Mouse (Mus musculus) forebrain, embryonic 11.5 days (tissue): ENCODE measurements around the gene Plxna1. TPM values are rescaled to one million over a fixed set of nuclear protein-coding genes. Genes with fewer than 3 reads are reported as not detected.

ENCODE experiments used
- ATAC-seq: fragments of 200-750 bp; cut with Nextera tagmentation; replicated peaks from 2 replicates; pipeline ENCODE4 v1.8.0; 2017; ENCODE audit warnings: moderate TSS enrichment; ENCODE audit not compliant: low FRiP score
- DNase-seq: peaks from one replicate; pipeline ENCODE4 v3.0.0-alpha.2; 2017; ENCODE audit warnings: low spot score
- H3K27ac ChIP-seq: fragments of 300-500 bp; sonication (generic); 2 replicates; pipeline ENCODE4 v1.5.1; 2014; ENCODE audit warnings: low read depth, low read length
- H3K27me3 ChIP-seq: fragments of 300-500 bp; sonication (generic); 2 replicates; pipeline ENCODE4 v1.6.1; 2014; ENCODE audit warnings: mild to moderate bottlenecking, low read length, mixed read lengths; ENCODE audit not compliant: control insufficient read depth, insufficient read depth
- H3K36me3 ChIP-seq: fragments of 300-500 bp; sonication (generic); 2 replicates; pipeline ENCODE4 v1.6.1; 2014; ENCODE audit warnings: mild to moderate bottlenecking, low read length, moderate library complexity, mixed read lengths; ENCODE audit not compliant: control insufficient read depth, insufficient read depth
- H3K4me1 ChIP-seq: fragments of 300-500 bp; sonication (generic); replicated peaks from 2 replicates; pipeline ENCODE4 v1.6.1; 2014; ENCODE audit warnings: low read length, mixed read lengths; ENCODE audit not compliant: control insufficient read depth, insufficient read depth
- H3K4me2 ChIP-seq: fragments of 300-500 bp; sonication (generic); 2 replicates; pipeline ENCODE4 v1.6.1; 2014; ENCODE audit warnings: low read depth, mild to moderate bottlenecking, low read length, moderate library complexity, mixed read lengths; ENCODE audit not compliant: severe bottlenecking
- H3K4me3 ChIP-seq: fragments of 300-500 bp; sonication (generic); 2 replicates; pipeline ENCODE4 v1.5.1; 2014; ENCODE audit warnings: low read depth, low read length
- H3K9ac ChIP-seq: fragments of 300-500 bp; sonication (generic); 2 replicates; pipeline ENCODE4 v1.6.1; 2014; ENCODE audit warnings: low read length
- H3K9me3 ChIP-seq: fragments of 300-500 bp; sonication (generic); 2 replicates; pipeline ENCODE4 v1.6.1; 2016; ENCODE audit warnings: low read length, mixed read lengths; ENCODE audit not compliant: control insufficient read depth
- whole genome bisulfite sequencing: fragments of 180-500 bp; shearing (Covaris S2); extraction: QIAGEN DNeasy Blood & Tissue Kit; methylation state at CpG from one replicate; pipeline ENCODE4 v1.1.7; 2014; 5-methylcytosine and 5-hydroxymethylcytosine counted together
- polyA plus RNA-seq: library from polyadenylated mRNA; unstranded; fragments of >200 nt; fragmentation: Nextera tagmentation; extraction: Ambion mirVana; gene quantifications from 2 replicates; pipeline ENCODE4 v1.2.1, GENCODE M21; 2014

Plxna1 gene
- polyA plus RNA-seq, 1 experiment from 2014 or later = 41.5 TPM

- WGBS = 93% methylated on average over 10 of the region's 10 CpGs
- ATAC-seq (no peak), DNase-seq (no peak)
- no peaks in the 10 kb centered on the region for H3K27me3 ChIP-seq
- H3K36me3 ChIP-seq = peaks cover 26% of the 10 kb centered on the region; the same call in 1 of the 2 replicates
- H3K9ac ChIP-seq = no peak overlapping the region
- no peak overlapping the region for H3K27ac ChIP-seq
- no peak overlapping the region for H3K4me2 ChIP-seq
- no peaks in the 10 kb centered on the region for H3K9me3 ChIP-seq
- no peak overlapping the region for H3K4me3 ChIP-seq
- peaks cover 10% of the 10 kb centered on the region; the same call in 1 of the 2 replicates for H3K4me1 ChIP-seq
Observed at GRCm38 (mm10) chr6:89330957-89331356, 31.5 kb downstream of the Plxna1 start.

GRCm38 (mm10) chr6:89328634-89329033, 33.8 kb downstream of the Plxna1 start:
- Histone ChIP-seq H3K27ac (no peak overlapping the region), H3K36me3 (peaks cover 23% of the 10 kb centered on the region; the same call in 1 of the 2 replicates), H3K9ac (no peak overlapping the region), H3K4me3 (no peak overlapping the region), H3K4me2 (no peak overlapping the region), H3K9me3 (no peaks in the 10 kb centered on the region), H3K27me3 (no peaks in the 10 kb centered on the region), H3K4me1 (0 out of 2 replicates have a peak, but pooled peaks cover 3% of the 10 kb centered on the region)
- ATAC-seq (no peak), DNase-seq (no peak)
- WGBS = 87% methylated on average over 4 of the region's 4 CpGs

GRCm38 (mm10) chr6:89327746-89328491, 34.5 kb downstream of the Plxna1 start:
- Histone ChIP-seq H3K9me3 (no peaks in the 10 kb centered on the region), H3K27ac (no peak overlapping the region), H3K36me3 (peaks cover 25% of the 10 kb centered on the region; the same call in 1 of the 2 replicates), H3K27me3 (no peaks in the 10 kb centered on the region), H3K4me2 (no peak overlapping the region), H3K9ac (no peak overlapping the region), H3K4me1 (no peaks in the 10 kb centered on the region), H3K4me3 (no peak overlapping the region)
- no peak for DNase-seq
- ATAC-seq = no peak
- 84% methylated on average over 15 of the region's 15 CpGs for WGBS

- no peaks in the 10 kb centered on the region for H3K27me3 ChIP-seq
- H3K4me2 ChIP-seq = no peak overlapping the region
- H3K9ac ChIP-seq = no peak overlapping the region
- H3K9me3 ChIP-seq = no peaks in the 10 kb centered on the region
- H3K4me1 ChIP-seq = no peaks in the 10 kb centered on the region
- ATAC-seq = no peak
- H3K4me3 ChIP-seq = no peak overlapping the region
- no peak overlapping the region for H3K27ac ChIP-seq
- WGBS = 96% methylated on average over 4 of the region's 4 CpGs
- H3K36me3 ChIP-seq = peaks cover 26% of the 10 kb centered on the region
- no peak for DNase-seq
Observed at GRCm38 (mm10) chr6:89324842-89325241, 37.6 kb downstream of the Plxna1 start.

- no peak overlapping the region for H3K4me2 ChIP-seq
- H3K27ac ChIP-seq = no peak overlapping the region
- 40% methylated on average over 4 of the region's 4 CpGs for WGBS
- H3K4me3 ChIP-seq = no peak overlapping the region
- H3K9me3 ChIP-seq = no peaks in the 10 kb centered on the region
- ATAC-seq (no peak), DNase-seq (no peak)
- peaks cover 3% of the 10 kb centered on the region; the same call in 1 of the 2 replicates for H3K36me3 ChIP-seq
- H3K9ac ChIP-seq = no peak overlapping the region
- H3K4me1 ChIP-seq = no peaks in the 10 kb centered on the region
- no peaks in the 10 kb centered on the region for H3K27me3 ChIP-seq
Observed at GRCm38 (mm10) chr6:89315263-89315662, 47.2 kb downstream of the Plxna1 start.

- Histone ChIP-seq H3K4me3 (no peak overlapping the region), H3K9me3 (peaks cover under 1% of the 10 kb centered on the region; the same call in 1 of the 2 replicates), H3K9ac (no peak overlapping the region), H3K4me2 (no peak overlapping the region), H3K27ac (no peak overlapping the region), H3K27me3 (no peaks in the 10 kb centered on the region), H3K4me1 (no peaks in the 10 kb centered on the region), H3K36me3 (no peaks in the 10 kb centered on the region)
- 90% methylated on average over 2 of the region's 2 CpGs for WGBS
- DNase-seq = no peak
- no peak for ATAC-seq
Observed at GRCm38 (mm10) chr6:89311518-89311917, 50.9 kb downstream of the Plxna1 start.

- Histone ChIP-seq H3K27ac (no peak overlapping the region), H3K36me3 (no peaks in the 10 kb centered on the region), H3K4me3 (no peak overlapping the region), H3K4me1 (no peaks in the 10 kb centered on the region), H3K9ac (no peak overlapping the region), H3K4me2 (no peak overlapping the region), H3K9me3 (peaks cover 5% of the 10 kb centered on the region; the same call in 1 of the 2 replicates), H3K27me3 (no peaks in the 10 kb centered on the region)
- 26% methylated on average over 9 of the region's 9 CpGs for WGBS
- ATAC-seq = no peak
- DNase-seq = no peak
Observed at GRCm38 (mm10) chr6:89310236-89310635, 52.2 kb downstream of the Plxna1 start.

GRCm38 (mm10) chr6:89308213-89308973, 54.0 kb downstream of the Plxna1 start:
- Histone ChIP-seq H3K9ac (no peak overlapping the region), H3K4me1 (no peaks in the 10 kb centered on the region), H3K27ac (no peak overlapping the region), H3K27me3 (no peaks in the 10 kb centered on the region), H3K36me3 (no peaks in the 10 kb centered on the region), H3K4me3 (no peak overlapping the region), H3K4me2 (no peak overlapping the region), H3K9me3 (peaks cover 5% of the 10 kb centered on the region; the same call in 1 of the 2 replicates)
- WGBS = 80% methylated on average over 6 of the region's 6 CpGs
- DNase-seq = no peak
- no peak for ATAC-seq
